Mouse (Mus musculus) limb, embryonic 15.5 days (tissue): ENCODE measurements at regions not wholly inside any gene's neighbourhood (a gene's known extent, or its start where the extent isn't known, plus 50 kb on each side); places are given as distances from the start of the nearest gene placed in this dataset.

Source experiments
- ATAC-seq: fragments of 200-750 bp; cut with Nextera tagmentation; 2 replicates; pipeline ENCODE4 v1.8.0; 2017; ENCODE audit warnings: low read depth, moderate TSS enrichment; ENCODE audit not compliant: insufficient number of reproducible peaks, low FRiP score, low TSS enrichment
- H3K27ac ChIP-seq: fragments of 300-500 bp; sonication (generic); 2 replicates; pipeline ENCODE4 v1.5.1; 2015; ENCODE audit warnings: moderate library complexity, mild to moderate bottlenecking, inconsistent platforms
- H3K27me3 ChIP-seq: fragments of 300-500 bp; sonication (generic); 2 replicates; pipeline ENCODE4 v1.6.1; 2015; ENCODE audit warnings: inconsistent platforms
- H3K36me3 ChIP-seq: fragments of 300-500 bp; sonication (generic); 2 replicates; pipeline ENCODE4 v1.6.1; 2015; ENCODE audit warnings: inconsistent platforms
- H3K4me1 ChIP-seq: fragments of 300-500 bp; sonication (generic); 2 replicates; pipeline ENCODE4 v1.6.1; 2015; ENCODE audit warnings: inconsistent platforms
- H3K4me2 ChIP-seq: fragments of 300-500 bp; sonication (generic); 2 replicates; pipeline ENCODE4 v1.6.1; 2015; ENCODE audit warnings: mild to moderate bottlenecking, inconsistent platforms
- H3K4me3 ChIP-seq: fragments of 300-500 bp; sonication (generic); 2 replicates; pipeline ENCODE4 v1.5.1; 2015; ENCODE audit warnings: mild to moderate bottlenecking, inconsistent platforms
- H3K9ac ChIP-seq: fragments of 300-500 bp; sonication (generic); 2 replicates; pipeline ENCODE4 v1.6.1; 2015; ENCODE audit warnings: inconsistent platforms
- H3K9me3 ChIP-seq: fragments of 300-500 bp; sonication (generic); 2 replicates; pipeline ENCODE4 v1.6.1; 2016; ENCODE audit warnings: inconsistent platforms
- WGBS: fragments of 180-500 bp; shearing (Covaris S2); methylation state at CpG from one replicate; pipeline ENCODE4 v1.1.7; 2015; 5-methylcytosine and 5-hydroxymethylcytosine counted together

- Histone ChIP-seq H3K4me1 (no peaks in the 10 kb centered on the region), H3K9ac (no peak overlapping the region), H3K27me3 (no peaks in the 10 kb centered on the region), H3K9me3 (no peaks in the 10 kb centered on the region), H3K4me2 (no peak overlapping the region), H3K36me3 (no peaks in the 10 kb centered on the region), H3K27ac (no peak overlapping the region), H3K4me3 (no peak overlapping the region)
- no peak for ATAC-seq
- WGBS: 78% methylated on average over 7 of the region's 7 CpGs
Observed at GRCm38 (mm10) chr8:90762390-90762789, 54.8 kb downstream of the Gm19935 start.

DNA sequence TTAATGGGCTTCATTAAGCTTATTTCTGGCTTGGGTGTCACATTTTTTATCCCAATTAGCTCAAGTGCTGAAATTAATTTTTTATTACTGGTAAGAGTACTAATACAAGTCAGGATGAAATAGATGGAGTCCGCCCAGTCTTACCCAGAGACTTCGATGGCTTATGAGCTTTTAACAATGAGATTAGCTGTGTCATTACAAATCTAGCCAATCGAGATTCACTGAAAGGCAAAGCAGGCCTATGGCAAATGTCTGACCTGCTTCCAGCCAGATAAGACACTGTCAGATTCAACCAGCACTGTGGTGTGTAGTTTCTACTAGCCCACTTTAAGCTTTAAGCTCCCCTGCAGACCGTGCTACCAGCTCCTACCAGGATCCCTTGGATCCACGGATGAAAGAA is 55.2 kb downstream of the Gm19935 start:
- no peaks in the 10 kb centered on the region for H3K27me3 ChIP-seq
- no peak overlapping the region for H3K9ac ChIP-seq
- no peaks in the 10 kb centered on the region for H3K4me1 ChIP-seq
- no peaks in the 10 kb centered on the region for H3K36me3 ChIP-seq
- H3K9me3 ChIP-seq: no peaks in the 10 kb centered on the region
- no peak for ATAC-seq
- no peak overlapping the region for H3K27ac ChIP-seq
- no peak overlapping the region for H3K4me3 ChIP-seq
- H3K4me2 ChIP-seq: no peak overlapping the region
- 82% methylated on average over 5 of the region's 5 CpGs for WGBS

DNA sequence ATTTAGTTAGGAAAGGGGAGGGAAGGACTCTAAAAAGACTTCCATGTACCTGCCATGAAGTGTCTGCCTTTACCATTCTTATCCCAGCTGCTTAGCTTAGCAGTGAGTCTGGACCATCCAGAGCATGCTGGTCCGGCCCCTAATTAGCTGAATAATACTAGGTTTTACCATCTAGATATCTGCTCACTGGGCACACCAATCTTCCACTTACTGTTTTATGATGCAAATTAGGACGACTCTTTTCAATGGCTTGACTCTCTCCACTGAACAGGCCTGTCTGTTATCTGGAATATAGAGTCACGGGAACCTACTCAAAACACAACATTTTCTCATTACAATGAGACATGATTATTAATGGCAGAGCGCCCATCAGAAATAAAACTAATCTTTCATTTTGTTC is 55.7 kb downstream of the Gm19935 start:
- no peaks in the 10 kb centered on the region for H3K27me3 ChIP-seq
- no peak for ATAC-seq
- WGBS: 83% methylated on average over 4 of the region's 4 CpGs
- H3K9ac ChIP-seq: no peak overlapping the region
- H3K36me3 ChIP-seq: no peaks in the 10 kb centered on the region
- no peak overlapping the region for H3K27ac ChIP-seq
- no peak overlapping the region for H3K4me2 ChIP-seq
- no peak overlapping the region for H3K4me3 ChIP-seq
- H3K4me1 ChIP-seq: no peaks in the 10 kb centered on the region
- no peaks in the 10 kb centered on the region for H3K9me3 ChIP-seq

DNA sequence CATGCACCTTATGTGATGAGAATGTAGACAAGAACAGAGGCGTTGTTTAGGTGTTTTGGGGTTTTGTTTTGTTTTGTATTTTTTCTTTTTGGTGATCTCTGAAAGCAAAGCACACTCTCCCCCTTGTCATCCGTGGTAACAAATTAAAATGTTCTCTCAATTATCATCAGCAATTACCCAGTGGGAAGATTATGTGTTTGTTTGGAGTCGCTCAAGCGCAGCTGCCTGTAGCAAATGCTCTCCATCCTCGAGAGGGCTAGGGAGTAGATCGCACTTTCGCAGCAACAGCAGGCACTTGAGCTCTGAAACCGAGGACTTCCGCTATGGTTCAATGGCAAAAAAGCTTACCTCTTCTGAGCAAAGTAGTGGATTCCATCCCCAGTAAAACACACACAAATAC is 57.7 kb downstream of the Gm19935 start:
- Histone ChIP-seq H3K27ac (no peak overlapping the region), H3K4me3 (no peak overlapping the region), H3K4me2 (no peak overlapping the region), H3K4me1 (no peaks in the 10 kb centered on the region), H3K36me3 (no peaks in the 10 kb centered on the region), H3K9ac (no peak overlapping the region), H3K27me3 (no peaks in the 10 kb centered on the region), H3K9me3 (no peaks in the 10 kb centered on the region)
- WGBS: 83% methylated on average over 9 of the region's 9 CpGs
- no peak for ATAC-seq

- no peak for ATAC-seq
- WGBS: 78% methylated on average over 4 of the region's 4 CpGs
- H3K4me3 ChIP-seq: no peak overlapping the region
- no peak overlapping the region for H3K4me2 ChIP-seq
- no peaks in the 10 kb centered on the region for H3K27me3 ChIP-seq
- no peak overlapping the region for H3K27ac ChIP-seq
- no peak overlapping the region for H3K9ac ChIP-seq
- no peaks in the 10 kb centered on the region for H3K9me3 ChIP-seq
- H3K4me1 ChIP-seq: no peaks in the 10 kb centered on the region
- no peaks in the 10 kb centered on the region for H3K36me3 ChIP-seq
Observed at GRCm38 (mm10) chr8:90755020-90755419, 62.2 kb downstream of the Gm19935 start.

DNA sequence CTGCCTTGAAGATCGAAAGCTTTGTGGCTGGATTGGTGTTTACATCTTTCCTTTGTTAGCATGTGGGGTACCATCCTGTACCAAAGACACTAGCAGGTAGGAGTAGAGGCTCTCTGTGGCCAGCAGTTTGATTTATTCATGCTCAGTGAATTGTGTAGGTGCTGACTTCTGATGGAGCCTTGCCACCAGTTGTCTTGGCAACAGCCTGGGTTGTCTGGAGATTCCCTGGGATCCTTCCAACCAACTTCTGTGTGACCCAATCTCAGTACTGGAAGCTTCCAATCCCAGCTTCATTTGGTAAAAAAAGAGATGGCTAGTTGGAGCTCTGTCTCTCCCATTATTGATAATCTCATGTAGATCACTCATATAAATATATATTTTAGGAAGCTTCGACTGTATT is 73.6 kb downstream of the Gm19935 start:
- no peak overlapping the region for H3K4me2 ChIP-seq
- H3K36me3 ChIP-seq: no peaks in the 10 kb centered on the region
- H3K4me1 ChIP-seq: no peaks in the 10 kb centered on the region
- no peak overlapping the region for H3K4me3 ChIP-seq
- no peak for ATAC-seq
- no peaks in the 10 kb centered on the region for H3K9me3 ChIP-seq
- H3K27me3 ChIP-seq: no peaks in the 10 kb centered on the region
- WGBS: 94% methylated on average over 2 of the region's 2 CpGs
- no peak overlapping the region for H3K9ac ChIP-seq
- no peak overlapping the region for H3K27ac ChIP-seq

DNA sequence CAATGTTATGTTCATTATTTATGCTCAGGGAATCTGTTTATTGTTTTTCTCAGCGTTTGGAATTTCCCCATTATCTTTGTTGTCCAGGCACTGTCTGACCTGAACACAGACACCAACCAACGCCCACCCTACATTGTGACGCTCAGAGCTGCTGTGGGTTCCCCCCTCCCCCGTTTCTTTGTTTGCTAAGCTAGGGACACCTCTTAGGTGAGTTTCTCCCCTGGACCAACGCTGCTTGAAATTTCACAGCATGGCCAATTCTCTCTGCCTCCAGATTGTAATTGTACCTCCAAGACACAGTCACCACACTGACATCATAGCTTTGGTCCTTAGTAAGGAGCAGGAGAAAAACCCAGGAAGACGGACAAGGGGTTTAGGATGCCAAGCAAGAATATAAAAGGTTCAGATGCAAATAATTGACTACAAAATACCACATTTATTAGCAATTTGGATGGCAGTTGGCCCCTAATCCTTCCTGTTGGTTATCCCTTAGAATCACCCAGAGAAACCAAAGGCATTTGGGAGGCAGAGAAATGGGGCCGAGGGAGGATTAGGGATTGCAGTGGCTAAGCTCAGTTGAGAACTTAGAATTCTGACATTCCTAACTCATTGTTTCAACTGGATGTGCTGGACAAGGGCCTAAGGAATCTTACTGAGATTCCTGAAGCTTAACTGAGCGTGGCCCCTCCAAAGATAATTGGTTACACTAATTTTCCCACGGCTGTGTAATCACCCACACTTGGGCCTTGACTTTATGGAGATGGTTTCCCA is 76.0 kb downstream of the Gm19935 start:
- whole genome bisulfite sequencing: 62% methylated on average over 9 of the region's 9 CpGs
- ATAC-seq: no peak
- Histone ChIP-seq H3K27ac (no peak overlapping the region), H3K9me3 (no peaks in the 10 kb centered on the region), H3K36me3 (no peaks in the 10 kb centered on the region), H3K4me1 (no peaks in the 10 kb centered on the region), H3K27me3 (no peaks in the 10 kb centered on the region), H3K4me2 (no peak overlapping the region), H3K4me3 (no peak overlapping the region), H3K9ac (no peak overlapping the region)

DNA sequence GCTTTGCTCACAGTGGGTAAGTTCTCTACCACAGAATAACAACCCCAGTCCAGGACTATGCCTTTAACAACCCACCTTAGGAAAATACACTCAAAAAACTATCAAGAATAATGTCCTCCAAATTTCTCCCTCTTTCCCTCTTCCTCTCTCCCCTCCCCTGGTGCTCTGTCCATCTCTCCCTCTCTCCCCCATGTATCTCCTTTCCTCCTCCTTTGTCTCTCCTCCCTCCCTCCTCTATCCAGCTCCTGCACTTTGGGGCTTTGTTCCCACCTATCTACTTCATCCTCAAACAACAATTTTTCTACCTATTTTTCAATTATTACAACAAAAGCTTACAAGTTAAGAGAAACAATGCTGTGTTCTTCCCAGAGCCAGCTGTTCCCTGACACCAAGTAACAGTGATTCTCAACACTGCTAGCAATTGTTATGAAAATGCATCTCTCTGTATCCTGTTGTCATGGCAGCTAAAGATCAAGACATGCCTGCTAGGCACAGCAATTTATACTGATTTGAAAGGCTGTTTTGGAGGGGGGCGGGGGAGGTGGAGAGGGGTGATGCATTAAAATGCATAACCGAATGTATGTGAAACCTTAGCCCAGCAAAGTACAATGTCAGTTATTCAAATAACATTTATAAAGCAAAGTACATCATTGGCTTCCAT is 76.8 kb downstream of the Gm19935 start:
- Histone ChIP-seq H3K4me1 (no peaks in the 10 kb centered on the region), H3K9me3 (no peaks in the 10 kb centered on the region), H3K36me3 (no peaks in the 10 kb centered on the region), H3K4me3 (no peak overlapping the region), H3K9ac (no peak overlapping the region), H3K27me3 (no peaks in the 10 kb centered on the region), H3K27ac (no peak overlapping the region), H3K4me2 (no peak overlapping the region)
- ATAC-seq: no peak
- 73% methylated on average over 2 of the region's 2 CpGs for WGBS

DNA sequence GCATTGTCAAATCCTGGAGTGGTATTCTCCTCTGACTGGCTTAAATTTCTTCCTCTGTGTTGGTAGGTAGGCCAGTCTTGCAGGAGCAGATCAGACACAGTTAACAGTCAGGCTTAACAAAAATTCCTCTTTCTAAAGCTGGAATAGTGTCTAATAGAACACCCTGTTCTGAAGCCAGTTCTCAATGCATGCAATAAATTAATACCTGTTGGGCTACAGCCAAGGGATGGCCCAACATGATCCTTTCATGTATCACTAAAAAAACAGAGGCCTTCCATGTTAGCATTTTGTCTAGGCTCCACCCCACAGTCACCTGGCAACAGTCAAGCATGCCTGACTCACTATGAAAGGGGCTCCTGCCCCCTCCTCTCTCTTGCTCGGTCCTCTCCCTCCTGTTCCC is 89.2 kb downstream of the Gm19935 start:
- H3K36me3 ChIP-seq: no peaks in the 10 kb centered on the region
- no peak overlapping the region for H3K4me3 ChIP-seq
- 31% methylated on average over 1 of the region's 1 CpGs for WGBS
- H3K9ac ChIP-seq: no peak overlapping the region
- no peaks in the 10 kb centered on the region for H3K9me3 ChIP-seq
- H3K27me3 ChIP-seq: no peaks in the 10 kb centered on the region
- H3K27ac ChIP-seq: no peak overlapping the region
- H3K4me1 ChIP-seq: no peaks in the 10 kb centered on the region
- no peak for ATAC-seq
- H3K4me2 ChIP-seq: no peak overlapping the region

- Histone ChIP-seq H3K9ac (no peak overlapping the region), H3K9me3 (no peaks in the 10 kb centered on the region), H3K4me1 (no peaks in the 10 kb centered on the region), H3K4me2 (no peak overlapping the region), H3K27ac (no peak overlapping the region), H3K27me3 (no peaks in the 10 kb centered on the region), H3K36me3 (no peaks in the 10 kb centered on the region), H3K4me3 (no peak overlapping the region)
- 81% methylated on average over 5 of the region's 5 CpGs for WGBS
- ATAC-seq: no peak
Observed at GRCm38 (mm10) chr8:90725188-90725587, 92.0 kb downstream of the Gm19935 start.

DNA sequence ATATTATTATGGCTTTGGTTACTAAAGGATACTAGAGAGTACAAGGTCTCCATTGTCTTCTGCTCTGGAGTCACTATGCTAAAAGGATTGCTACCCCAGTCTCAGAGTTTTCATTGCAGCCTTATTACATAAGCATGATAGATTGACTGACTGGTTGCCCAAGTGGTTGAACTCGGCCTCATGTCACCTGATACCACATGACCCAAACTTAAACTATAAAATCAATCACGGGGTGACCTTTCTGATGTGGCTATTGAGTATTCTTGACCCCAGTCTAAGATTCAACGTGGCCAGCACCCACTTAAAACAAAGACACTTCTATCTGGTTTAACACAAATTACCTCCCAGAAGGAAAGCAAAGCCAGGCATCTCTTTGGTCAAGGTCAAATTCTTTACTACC is 100.8 kb downstream of the Gm19935 start:
- Histone ChIP-seq H3K9ac (no peak overlapping the region), H3K4me3 (no peak overlapping the region), H3K36me3 (no peaks in the 10 kb centered on the region), H3K4me2 (no peak overlapping the region), H3K9me3 (no peaks in the 10 kb centered on the region), H3K4me1 (no peaks in the 10 kb centered on the region), H3K27ac (no peak overlapping the region), H3K27me3 (no peaks in the 10 kb centered on the region)
- WGBS: 56% methylated on average over 3 of the region's 3 CpGs
- ATAC-seq: no peak

DNA sequence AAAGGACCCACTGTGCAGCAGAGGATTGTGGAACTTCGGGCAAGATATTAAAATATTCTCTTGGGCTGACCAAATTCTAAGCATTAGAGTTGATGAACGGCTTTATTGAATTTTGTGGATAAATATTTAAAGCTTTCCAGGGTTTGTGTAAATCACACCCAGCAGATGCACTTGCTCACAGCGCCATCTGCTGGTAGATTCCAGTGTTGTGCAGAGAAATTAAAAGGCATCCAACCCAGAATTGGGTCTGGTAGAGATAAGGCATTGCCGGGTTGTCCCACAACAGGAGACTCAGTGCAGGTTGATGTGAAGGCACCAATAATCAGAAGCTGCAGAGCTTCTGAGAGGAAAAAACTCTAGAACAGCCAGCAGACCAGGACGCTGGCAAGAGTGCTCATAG is 108.7 kb downstream of the Gm19935 start:
- no peaks in the 10 kb centered on the region for H3K9me3 ChIP-seq
- no peak overlapping the region for H3K4me2 ChIP-seq
- ATAC-seq: no peak
- 14% methylated on average over 5 of the region's 5 CpGs for WGBS
- H3K4me1 ChIP-seq: no peaks in the 10 kb centered on the region
- no peaks in the 10 kb centered on the region for H3K27me3 ChIP-seq
- H3K27ac ChIP-seq: no peak overlapping the region
- H3K36me3 ChIP-seq: no peaks in the 10 kb centered on the region
- H3K4me3 ChIP-seq: no peak overlapping the region
- no peak overlapping the region for H3K9ac ChIP-seq
